Mouse (Mus musculus) liver, adult 2 months (tissue): ENCODE results near the gene Tango6.

Experiments used
- CTCF ChIP-seq: fragments of 200-500 bp; IDR thresholded peaks from 2 replicates; pipeline ENCODE4 v1.5.1; 2011; ENCODE audit warnings: low read depth, low read length, control low read depth
- POLR2A ChIP-seq: fragments of 200-500 bp; IDR thresholded peaks from 2 replicates; pipeline ENCODE4 v1.6.1; 2011; ENCODE audit warnings: low read length, control low read depth; ENCODE audit not compliant: insufficient read depth; ENCODE audit errors: extremely low read depth

GRCm38 (mm10) chr8:106839209-106840001 is 156.5 kb downstream of the Tango6 start:
- TF ChIP-seq CTCF: no peak
- TF ChIP-seq POLR2A: no peak
